Mouse (Mus musculus) frontal cortex, adult (tissue): ENCODE measurements around the gene Gm5431.
"Not testable (repeated sequence)": the region's sequence is repeated elsewhere in the genome, so short reads cannot be mapped to it uniquely, and the experiment has no call there.

Source experiments
- ATAC-seq: cut with Nextera tagmentation; 2 replicates; pipeline ENCODE4 v1.9.2; 2017; ENCODE audit warnings: mild to moderate bottlenecking, moderate library complexity, mixed read lengths; ENCODE audit not compliant: low TSS enrichment

The Gm5431 gene

DNA sequence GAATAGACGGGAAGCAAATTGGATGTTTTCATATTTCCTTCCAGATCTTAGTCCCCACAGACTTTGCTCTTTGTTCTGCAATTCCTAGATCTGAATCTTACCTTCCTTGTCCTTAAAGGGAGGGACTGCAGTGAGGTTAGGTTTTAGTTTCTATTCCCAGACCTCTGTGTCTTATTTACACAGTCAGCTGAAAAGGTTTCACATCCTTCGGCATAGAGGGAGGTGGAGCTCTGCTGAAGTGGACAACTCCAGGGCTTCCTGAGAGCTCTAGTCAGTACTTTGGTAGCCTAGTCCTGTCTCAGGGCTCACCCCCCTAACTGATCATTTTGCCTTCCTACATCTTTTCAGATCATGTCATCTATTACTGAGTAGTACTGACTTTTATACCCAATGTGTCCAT, at the start of gene Gm5431:
TSS of gene Gm5431 (minus strand) at position 194 of the 400 bp plus-strand sequence.
- no peak for ATAC-seq

- ATAC-seq, result not testable (repeated sequence)
Observed at GRCm38 (mm10) chr11:48946090-48946489, 44.1 kb upstream of the Gm5431 start, which contains the start of gene Psme2b. TSS of gene Psme2b (minus strand) at chr11:48946190.

GRCm38 (mm10) chr11:48939286-48939685, 37.3 kb upstream of the Gm5431 start:
- ATAC-seq, result not testable (repeated sequence)

DNA sequence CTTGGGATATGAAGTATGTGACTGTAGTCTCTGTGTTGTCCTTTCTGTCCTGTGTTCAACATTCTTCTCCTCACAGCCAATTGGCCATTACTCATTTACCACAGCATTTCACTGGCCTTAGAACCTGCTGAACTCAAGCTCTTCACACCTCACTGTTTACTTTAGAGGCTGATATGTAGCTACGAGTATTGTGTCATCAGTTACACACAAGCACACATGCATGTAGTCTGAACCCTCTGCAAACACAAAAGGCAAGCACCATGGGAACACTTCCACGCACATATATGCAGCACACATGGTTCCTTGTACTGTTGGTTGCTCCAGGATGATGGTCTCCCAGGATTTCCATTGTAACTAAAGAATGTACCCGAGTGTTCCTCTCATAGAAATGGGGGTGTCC, 33.3 kb upstream of the Gm5431 start:
- not testable (repeated sequence) for ATAC-seq

DNA sequence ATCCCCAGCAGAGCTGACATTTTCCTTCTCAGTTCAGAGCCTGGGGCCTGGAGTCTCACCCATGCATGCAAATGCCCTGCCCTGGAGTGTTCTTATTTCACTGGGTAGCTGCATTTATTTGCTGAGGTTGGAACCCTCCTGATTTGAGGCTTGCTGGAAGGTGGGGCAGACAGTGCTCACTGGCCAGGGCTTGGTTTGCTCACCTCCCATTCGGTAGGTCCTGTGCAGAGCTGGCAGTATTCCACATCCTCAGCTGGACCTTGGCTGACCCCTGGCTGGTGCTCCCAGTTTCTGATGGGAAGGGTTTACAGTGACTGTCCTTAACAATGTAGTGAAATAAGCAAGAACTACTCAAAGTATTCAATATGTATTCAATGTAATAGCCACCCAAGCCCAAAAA, 31.9 kb upstream of the Gm5431 start:
- ATAC-seq, result not testable (repeated sequence)

- not testable (repeated sequence) for ATAC-seq
Observed at GRCm38 (mm10) chr11:48933422-48933821, 31.4 kb upstream of the Gm5431 start.

- not testable (repeated sequence) for ATAC-seq
Observed at GRCm38 (mm10) chr11:48928068-48928467, 26.1 kb upstream of the Gm5431 start.

GRCm38 (mm10) chr11:48926437-48926836, 24.4 kb upstream of the Gm5431 start:
- ATAC-seq, result not testable (repeated sequence)

- not testable (repeated sequence) for ATAC-seq
Observed at GRCm38 (mm10) chr11:48923818-48924217, 21.8 kb upstream of the Gm5431 start.

GRCm38 (mm10) chr11:48918380-48918779, 16.4 kb upstream of the Gm5431 start:
- ATAC-seq, result no peak

DNA sequence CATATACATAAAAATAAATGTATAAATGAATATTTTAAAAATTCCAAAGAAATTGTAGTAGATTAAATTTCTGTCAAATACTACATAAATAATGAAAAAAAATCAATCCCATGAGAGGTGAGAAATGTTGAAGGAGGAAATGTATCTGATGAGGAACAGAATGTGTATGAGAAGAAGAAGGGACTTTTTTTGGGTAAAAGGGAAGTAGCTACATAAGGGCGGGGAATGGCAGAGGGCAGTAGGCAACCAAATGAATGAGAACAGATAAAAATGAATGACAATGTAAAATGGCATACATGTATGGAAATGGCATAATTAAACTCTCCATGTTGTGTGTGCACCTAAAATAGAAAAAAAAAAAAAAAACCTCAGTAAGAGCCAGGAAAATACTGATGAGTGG, 11.6 kb upstream of the Gm5431 start:
- no peak for ATAC-seq

- no peak for ATAC-seq
Observed at GRCm38 (mm10) chr11:48908459-48908858, 6.4 kb upstream of the Gm5431 start.

GRCm38 (mm10) chr11:48901567-48901930, 465 bp downstream of the Gm5431 start:
- not testable (repeated sequence) for ATAC-seq

GRCm38 (mm10) chr11:48900654-48901566, 1.1 kb downstream of the Gm5431 start:
- ATAC-seq, result not testable (repeated sequence)

GRCm38 (mm10) chr11:48898812-48899431, 3.1 kb downstream of the Gm5431 start:
- ATAC-seq, result no peak

DNA sequence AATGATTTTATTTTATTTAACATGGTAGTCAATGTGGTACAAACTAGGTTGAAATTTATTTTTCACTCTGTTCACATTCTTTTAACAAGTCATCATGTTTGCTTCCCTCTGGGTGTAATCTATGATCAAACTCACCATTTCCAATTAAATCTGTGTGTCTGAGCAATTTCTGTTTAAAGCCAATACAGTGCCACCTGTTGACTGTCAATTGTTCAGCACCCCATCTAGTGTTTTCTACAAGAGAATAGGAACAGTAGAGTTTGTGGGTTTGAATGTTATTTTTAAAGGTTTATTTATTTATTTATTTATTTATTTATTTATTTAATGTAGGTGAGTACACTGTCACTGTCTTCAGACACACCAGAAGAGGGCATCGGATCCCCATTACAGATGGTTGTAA, 25.3 kb downstream of the Gm5431 start:
- no peak for ATAC-seq

DNA sequence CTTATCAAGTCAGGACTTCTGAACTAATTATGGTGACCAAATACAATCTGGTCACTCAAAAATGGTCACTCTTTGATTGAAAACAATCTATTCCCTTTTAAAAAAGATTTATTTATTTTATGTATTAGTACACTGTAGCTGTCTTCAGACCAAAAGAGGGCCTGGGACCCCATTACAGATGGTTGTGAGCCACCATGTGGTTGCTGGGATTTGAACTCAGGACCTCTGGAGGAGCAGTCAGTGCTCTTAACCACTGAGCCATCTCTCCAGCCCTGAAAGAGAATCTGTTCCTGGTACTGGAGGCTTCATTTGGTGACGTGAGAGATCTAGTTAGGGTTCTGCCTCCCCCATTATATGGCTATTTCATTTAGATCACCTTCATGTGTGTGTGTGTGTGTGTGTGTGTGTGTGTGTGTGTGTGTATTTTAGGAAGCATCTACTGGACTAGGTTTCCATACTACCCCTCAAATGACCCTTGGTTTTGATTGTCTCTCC, 26.6 kb downstream of the Gm5431 start:
- not testable (repeated sequence) for ATAC-seq

DNA sequence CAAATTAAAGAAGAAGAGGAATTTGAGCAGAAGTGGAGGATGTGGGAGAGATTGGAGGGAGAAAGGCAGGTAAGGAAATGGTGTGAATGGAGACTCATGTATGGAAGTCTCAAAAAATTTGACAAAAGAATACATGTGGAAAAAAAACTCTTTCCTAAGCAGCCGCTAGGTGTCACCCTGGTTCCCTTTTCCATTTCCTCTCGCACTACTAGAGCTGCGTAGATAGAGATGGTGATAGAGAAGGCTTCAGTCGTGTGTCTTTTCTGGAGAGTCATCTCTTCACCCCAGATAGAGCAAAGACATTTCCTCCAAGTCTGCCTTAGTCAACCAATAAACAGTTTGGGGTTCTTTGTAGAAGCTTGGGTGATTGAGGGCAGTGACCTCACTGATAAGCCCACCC, 27.5 kb downstream of the Gm5431 start:
- ATAC-seq, result peak; percentile 60

DNA sequence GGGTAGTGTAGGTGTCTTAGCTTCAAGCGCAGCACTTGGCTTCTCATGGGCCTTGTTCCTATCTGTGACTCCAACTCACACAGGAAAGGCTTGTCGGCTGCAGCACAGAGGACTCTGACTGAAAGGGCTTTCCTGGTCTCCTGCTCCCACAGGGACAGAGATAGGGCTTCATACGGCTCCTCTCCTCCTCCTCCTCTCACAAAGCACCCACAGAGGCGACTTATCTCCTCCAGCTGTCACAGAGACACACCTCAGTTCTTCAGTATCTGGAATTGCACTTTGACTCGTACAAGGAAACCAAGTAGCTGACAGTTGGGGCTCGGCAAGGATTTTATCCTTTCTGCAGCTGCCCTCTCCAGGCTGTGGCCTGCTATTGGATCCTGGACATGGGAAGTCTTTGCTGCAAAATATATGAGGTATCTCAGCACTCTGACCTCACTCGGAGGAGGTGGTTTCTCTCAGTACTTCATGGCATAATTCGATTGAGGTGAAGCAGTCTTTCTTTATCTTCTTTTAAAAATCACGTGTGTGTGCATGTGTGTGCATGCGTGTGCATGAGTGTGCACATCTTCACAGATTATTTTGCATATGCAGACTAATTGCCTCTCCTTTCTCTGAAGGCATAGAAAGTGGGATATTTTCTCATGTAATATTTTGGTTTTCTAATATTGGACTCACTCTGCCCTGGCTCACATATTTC, 28.3 kb downstream of the Gm5431 start:
- ATAC-seq, result no peak

GRCm38 (mm10) chr11:48872695-48873300, 29.2 kb downstream of the Gm5431 start:
- ATAC-seq, result no peak

DNA sequence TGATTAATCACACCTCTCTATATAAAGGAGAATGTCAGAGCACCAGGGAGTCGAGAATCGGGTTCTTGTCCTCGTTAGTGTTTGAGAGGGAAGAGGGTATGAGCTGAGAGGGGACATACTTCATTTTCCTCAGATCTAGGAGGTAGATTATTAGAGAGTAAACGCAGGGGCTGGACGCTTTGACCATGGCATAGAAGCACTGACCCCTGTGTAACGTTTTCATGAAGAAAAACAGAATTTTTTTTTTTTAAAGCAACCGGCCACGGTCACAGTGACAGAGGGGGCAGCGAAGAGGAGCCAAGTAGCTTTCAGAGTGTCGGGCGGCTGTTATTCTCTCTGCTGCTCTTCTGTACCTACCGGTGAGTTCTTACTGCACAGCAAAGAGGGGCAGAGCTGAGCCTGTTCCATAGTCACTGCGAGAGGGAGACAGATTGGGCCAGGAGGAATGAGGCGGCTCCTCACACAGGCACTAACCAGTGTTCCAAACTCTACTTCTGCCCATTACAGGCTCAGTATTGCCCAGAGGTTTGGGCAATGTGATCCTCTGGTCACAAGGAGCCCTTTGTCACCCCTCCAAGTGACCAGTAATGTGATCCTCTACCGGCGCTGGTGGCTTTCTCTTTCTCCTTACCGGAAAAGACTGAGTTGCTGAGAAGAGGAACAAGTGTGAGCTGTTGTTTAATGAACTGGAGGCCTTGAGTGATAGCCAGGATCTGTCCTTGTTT, 30.0 kb downstream of the Gm5431 start:
- ATAC-seq, result peak; percentile 71
